Mouse (Mus musculus) midbrain, embryonic 10.5 days (tissue): Measurements from ENCODE around the gene Chic2. TPM values are rescaled to one million over a fixed set of nuclear protein-coding genes. Genes with fewer than 3 reads are reported as not detected.
A peak's percentile ranks its signal among the peaks of the same experiment; 100 is the strongest.

Source experiments
- DNase-seq: peaks from one replicate; pipeline ENCODE4 v3.0.0-alpha.2; 2017; ENCODE audit warnings: low spot score
- H3K27ac ChIP-seq: fragments of 300-500 bp; sonication (generic); replicated peaks from 2 replicates; pipeline ENCODE4 v1.5.1; 2016; ENCODE audit warnings: mild to moderate bottlenecking
- H3K27me3 ChIP-seq: fragments of 300-500 bp; sonication (generic); 2 replicates; pipeline ENCODE4 v1.6.1; 2016; ENCODE audit warnings: low read depth, mild to moderate bottlenecking; ENCODE audit not compliant: poor library complexity, severe bottlenecking
- H3K36me3 ChIP-seq: fragments of 300-500 bp; sonication (generic); 2 replicates; pipeline ENCODE4 v1.6.1; 2016; ENCODE audit warnings: mild to moderate bottlenecking, moderate library complexity
- H3K4me1 ChIP-seq: fragments of 300-500 bp; sonication (generic); 2 replicates; pipeline ENCODE4 v1.6.1; 2016
- H3K4me3 ChIP-seq: fragments of 300-500 bp; sonication (generic); 2 replicates; pipeline ENCODE4 v1.5.1; 2016; ENCODE audit warnings: mild to moderate bottlenecking, moderate library complexity
- H3K9me3 ChIP-seq: fragments of 300-500 bp; sonication (generic); replicated peaks from 2 replicates; pipeline ENCODE4 v1.6.1; 2016; ENCODE audit warnings: mild to moderate bottlenecking
- WGBS: fragments of 180-500 bp; shearing (Covaris S2); methylation state at CpG from one replicate; pipeline ENCODE4 v1.1.7; 2016; 5-methylcytosine and 5-hydroxymethylcytosine counted together
- polyA plus RNA-seq: library from polyadenylated mRNA; unstranded; fragments of >200 nt; fragmentation: Nextera tagmentation; extraction: Ambion mirVana; gene quantifications from 2 replicates; pipeline ENCODE4 v1.2.1, GENCODE M21; 2016

Gene Chic2
- polyA plus RNA-seq, 1 experiment from 2014 or later, result 28.5 TPM

GRCm38 (mm10) chr5:75074537-75075382 lies 30.2 kb upstream of the Chic2 start:
- peak; percentile 51 for DNase-seq
- Histone ChIP-seq H3K4me3 (peak overlapping the region; percentile 46; the same call in 1 of the 2 replicates), H3K9me3 (no peaks in the 10 kb centered on the region), H3K4me1 (peaks cover 54% of the 10 kb centered on the region), H3K36me3 (no peaks in the 10 kb centered on the region), H3K27me3 (peaks cover 100% of the 10 kb centered on the region), H3K27ac (no peak overlapping the region)
- WGBS, result under 1% methylated on average over 15 of the region's 15 CpGs

GRCm38 (mm10) chr5:75074132-75074531 lies 29.6 kb upstream of the Chic2 start:
- H3K27me3 ChIP-seq, result peaks cover 100% of the 10 kb centered on the region
- 0% methylated on average over 4 of the region's 4 CpGs for WGBS
- H3K4me3 ChIP-seq, result no peak overlapping the region
- H3K4me1 ChIP-seq, result peaks cover 57% of the 10 kb centered on the region
- peak; percentile 26 for DNase-seq
- H3K9me3 ChIP-seq, result no peaks in the 10 kb centered on the region
- no peak overlapping the region for H3K27ac ChIP-seq
- no peaks in the 10 kb centered on the region for H3K36me3 ChIP-seq

DNA sequence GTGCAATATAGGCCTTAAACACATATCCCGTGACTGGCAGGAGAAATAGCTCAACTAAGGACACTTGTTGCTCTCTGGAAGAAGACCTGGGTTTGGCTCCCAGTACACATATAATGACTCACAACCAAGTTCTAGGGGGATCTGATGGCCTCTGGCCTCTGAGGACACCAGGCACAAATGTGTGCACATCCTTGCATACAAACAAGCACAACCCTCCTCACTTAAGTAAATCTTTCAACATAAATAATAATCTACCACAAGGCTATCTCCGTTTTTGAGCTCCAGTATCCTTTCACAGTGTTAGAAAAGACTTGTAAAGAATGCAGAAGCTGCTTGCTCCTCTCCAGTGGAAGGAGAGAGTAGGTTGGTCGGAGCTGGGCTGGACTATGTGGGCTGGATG lies 29.1 kb upstream of the Chic2 start:
- H3K4me1 ChIP-seq, result peaks cover 57% of the 10 kb centered on the region
- H3K27me3 ChIP-seq, result peaks cover 100% of the 10 kb centered on the region
- H3K36me3 ChIP-seq, result no peaks in the 10 kb centered on the region
- no peak for DNase-seq
- WGBS, result 5% methylated on average over 3 of the region's 3 CpGs
- H3K27ac ChIP-seq, result no peak overlapping the region
- H3K9me3 ChIP-seq, result no peaks in the 10 kb centered on the region
- H3K4me3 ChIP-seq, result no peak overlapping the region

- no peak overlapping the region for H3K4me3 ChIP-seq
- H3K36me3 ChIP-seq, result no peaks in the 10 kb centered on the region
- peaks cover 57% of the 10 kb centered on the region for H3K4me1 ChIP-seq
- 22% methylated on average over 1 of the region's 1 CpGs for WGBS
- H3K27me3 ChIP-seq, result peaks cover 100% of the 10 kb centered on the region
- no peak for DNase-seq
- no peak overlapping the region for H3K27ac ChIP-seq
- H3K9me3 ChIP-seq, result no peaks in the 10 kb centered on the region
Observed at GRCm38 (mm10) chr5:75073167-75073566, 28.6 kb upstream of the Chic2 start.

DNA sequence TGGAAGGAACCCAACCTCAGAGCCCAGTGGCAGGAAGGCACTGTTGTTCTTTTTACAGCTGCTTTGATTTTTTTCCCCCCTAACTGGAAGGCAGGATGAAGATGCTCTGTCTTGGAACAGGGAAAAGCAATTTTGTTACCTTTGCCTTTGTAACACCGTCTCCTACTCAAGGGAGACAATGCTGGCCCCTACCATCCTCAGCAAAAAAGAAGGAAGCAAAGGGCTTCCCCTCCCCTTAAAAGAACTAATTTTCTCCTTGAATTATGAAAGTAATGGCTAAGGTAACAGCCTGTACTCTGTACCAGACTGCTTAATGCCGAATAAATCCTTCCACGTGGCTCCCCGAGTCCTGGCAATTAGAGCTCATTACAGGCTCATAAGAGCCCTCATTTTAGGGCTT lies 28.0 kb upstream of the Chic2 start:
- Histone ChIP-seq H3K9me3 (no peaks in the 10 kb centered on the region), H3K36me3 (no peaks in the 10 kb centered on the region), H3K27ac (no peak overlapping the region), H3K4me1 (peaks cover 60% of the 10 kb centered on the region), H3K4me3 (no peak overlapping the region), H3K27me3 (peaks cover 100% of the 10 kb centered on the region)
- DNase-seq, result no peak
- WGBS, result under 1% methylated on average over 4 of the region's 4 CpGs

GRCm38 (mm10) chr5:75071951-75072350 lies 27.4 kb upstream of the Chic2 start:
- under 1% methylated on average over 10 of the region's 10 CpGs for WGBS
- peak; percentile 44 for DNase-seq
- no peaks in the 10 kb centered on the region for H3K9me3 ChIP-seq
- H3K27ac ChIP-seq, result no peak overlapping the region
- peaks cover 65% of the 10 kb centered on the region for H3K4me1 ChIP-seq
- no peak overlapping the region for H3K4me3 ChIP-seq
- peaks cover 100% of the 10 kb centered on the region for H3K27me3 ChIP-seq
- H3K36me3 ChIP-seq, result no peaks in the 10 kb centered on the region

GRCm38 (mm10) chr5:75070656-75071375 lies 26.2 kb upstream of the Chic2 start:
- Histone ChIP-seq H3K27ac (no peak overlapping the region), H3K4me1 (peaks cover 62% of the 10 kb centered on the region), H3K9me3 (no peaks in the 10 kb centered on the region; the same call in 1 of the 2 replicates), H3K4me3 (peak overlapping the region; percentile 20), H3K27me3 (peaks cover 100% of the 10 kb centered on the region), H3K36me3 (no peaks in the 10 kb centered on the region)
- WGBS, result under 1% methylated on average over 23 of the region's 23 CpGs
- peak; percentile 56 for DNase-seq

DNA sequence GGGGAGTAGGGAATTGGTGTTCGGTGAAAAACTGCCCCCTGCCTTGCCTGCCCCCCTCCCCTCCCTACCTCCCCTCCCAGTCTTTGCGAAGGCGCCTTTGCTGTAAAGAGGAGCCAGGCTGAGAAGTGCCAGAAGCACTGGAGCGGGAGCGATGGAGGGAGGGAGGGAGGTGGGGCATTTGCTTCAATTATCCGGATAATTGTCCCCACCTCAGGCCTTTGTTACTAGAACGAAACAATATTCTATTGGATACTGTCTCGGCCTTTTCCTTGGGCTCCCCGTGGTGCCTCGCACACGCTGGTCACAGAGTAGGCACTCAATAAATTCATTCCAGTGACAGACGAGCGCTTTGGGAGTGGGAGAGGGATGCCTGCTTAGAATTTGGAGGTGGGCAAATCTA lies 25.6 kb upstream of the Chic2 start:
- Histone ChIP-seq H3K9me3 (peaks cover 6% of the 10 kb centered on the region; the same call in 1 of the 2 replicates), H3K4me3 (peak overlapping the region; percentile 20), H3K36me3 (no peaks in the 10 kb centered on the region), H3K4me1 (peaks cover 55% of the 10 kb centered on the region), H3K27me3 (peaks cover 100% of the 10 kb centered on the region), H3K27ac (no peak overlapping the region)
- 0% methylated on average over 13 of the region's 13 CpGs for WGBS
- peak; percentile 32 for DNase-seq

DNA sequence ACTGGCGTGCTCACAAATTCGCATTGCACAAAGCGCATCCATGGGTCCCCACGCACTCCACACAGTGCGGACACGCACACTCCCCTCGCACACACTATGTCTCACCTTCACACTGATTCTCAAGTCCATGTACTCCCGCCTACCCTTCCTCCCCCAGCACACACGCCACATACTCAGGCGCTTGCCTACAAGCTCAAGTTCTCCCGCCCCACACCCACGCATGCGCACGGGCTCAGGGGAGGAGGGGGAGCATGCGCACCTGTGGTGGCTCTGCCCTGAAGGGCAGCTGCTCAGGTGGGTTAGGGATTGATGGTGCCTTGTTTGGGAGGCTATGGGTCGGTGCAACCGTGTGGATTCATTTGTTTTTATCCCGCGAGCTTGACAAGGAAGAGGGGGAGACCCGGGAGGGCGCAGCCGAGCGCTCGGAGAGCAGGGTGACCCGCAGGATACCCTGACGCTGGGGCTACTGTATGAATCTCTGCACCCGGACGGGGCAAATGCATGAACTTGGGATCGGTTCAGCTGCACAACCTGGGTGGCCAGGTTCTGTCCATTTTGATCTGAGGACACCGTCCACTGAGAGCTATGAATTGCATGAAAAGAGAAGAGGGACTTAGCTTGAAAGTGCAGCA lies 22.7 kb upstream of the Chic2 start:
- DNase-seq, result peak; percentile 60
- Histone ChIP-seq H3K27ac (no peak overlapping the region; the same call in 1 of the 2 replicates), H3K9me3 (peaks cover 8% of the 10 kb centered on the region; the same call in 1 of the 2 replicates), H3K36me3 (no peaks in the 10 kb centered on the region), H3K4me1 (peaks cover 50% of the 10 kb centered on the region), H3K27me3 (peaks cover 100% of the 10 kb centered on the region), H3K4me3 (peak overlapping the region; percentile 53)
- 1% methylated on average over 30 of the region's 30 CpGs for WGBS

- DNase-seq, result no peak
- Histone ChIP-seq H3K27ac (no peak overlapping the region; the same call in 1 of the 2 replicates), H3K9me3 (peaks cover 8% of the 10 kb centered on the region; the same call in 1 of the 2 replicates), H3K4me1 (peaks cover 45% of the 10 kb centered on the region), H3K4me3 (peak overlapping the region; percentile 53), H3K27me3 (peaks cover 100% of the 10 kb centered on the region), H3K36me3 (no peaks in the 10 kb centered on the region)
- WGBS, result 1% methylated on average over 10 of the region's 10 CpGs
Observed at GRCm38 (mm10) chr5:75066715-75067114, 22.1 kb upstream of the Chic2 start.

DNA sequence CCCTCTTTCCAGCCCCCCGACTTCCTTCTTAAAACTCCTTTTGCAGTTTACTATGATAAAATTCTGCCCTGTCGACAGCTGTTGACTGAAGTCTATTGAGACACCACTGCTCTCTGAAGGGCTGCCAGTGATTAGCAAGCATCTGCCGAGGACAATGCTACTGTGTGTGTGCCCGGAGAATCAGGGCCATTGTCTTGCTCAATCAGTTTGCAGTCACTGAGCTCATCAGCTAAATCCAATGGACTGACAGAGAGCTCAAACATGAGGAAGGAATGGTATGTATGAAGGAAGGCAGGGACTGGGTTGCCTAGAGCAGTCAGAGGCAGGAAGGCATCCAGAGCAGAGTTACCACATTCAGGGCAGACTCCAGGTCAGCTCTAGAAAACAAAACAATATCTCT lies 18.6 kb upstream of the Chic2 start:
- 24% methylated on average over 4 of the region's 4 CpGs for WGBS
- H3K36me3 ChIP-seq, result no peaks in the 10 kb centered on the region
- H3K4me1 ChIP-seq, result peaks cover 20% of the 10 kb centered on the region
- no peak overlapping the region for H3K27ac ChIP-seq
- H3K27me3 ChIP-seq, result peaks cover 94% of the 10 kb centered on the region
- peaks cover 8% of the 10 kb centered on the region; the same call in 1 of the 2 replicates for H3K9me3 ChIP-seq
- H3K4me3 ChIP-seq, result no peak overlapping the region
- DNase-seq, result peak; percentile 22

DNA sequence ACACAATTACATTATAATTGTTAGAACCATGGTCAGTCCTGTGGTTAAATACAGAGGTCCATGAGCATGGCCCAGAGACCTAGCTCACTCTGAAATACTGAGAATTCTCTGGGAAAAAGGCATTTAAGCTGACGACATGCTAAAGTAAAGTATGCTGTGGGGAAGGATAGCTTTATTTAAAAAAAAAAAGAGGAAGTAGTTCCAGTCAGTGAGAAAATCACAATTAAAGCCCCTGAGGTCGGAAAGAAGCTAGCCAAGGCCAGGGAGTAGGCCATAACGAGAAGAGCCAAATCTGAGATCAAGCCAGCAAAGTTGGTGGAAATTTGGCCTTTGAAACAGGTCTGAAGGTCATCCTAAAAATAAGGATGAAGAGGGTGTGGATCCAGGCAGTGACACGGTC lies 6.5 kb upstream of the Chic2 start:
- no peak overlapping the region for H3K27ac ChIP-seq
- H3K27me3 ChIP-seq, result peaks cover 83% of the 10 kb centered on the region
- WGBS, result 80% methylated on average over 4 of the region's 4 CpGs
- H3K9me3 ChIP-seq, result no peaks in the 10 kb centered on the region
- DNase-seq, result no peak
- H3K4me3 ChIP-seq, result no peak overlapping the region
- no peaks in the 10 kb centered on the region for H3K36me3 ChIP-seq
- no peaks in the 10 kb centered on the region for H3K4me1 ChIP-seq
